Mouse (Mus musculus) frontal cortex, adult (tissue): Measurements from ENCODE around the gene Kyat1.
"Not testable (repeated sequence)": the region's sequence is repeated elsewhere in the genome, so short reads cannot be mapped to it uniquely, and the experiment has no call there.

Source experiments
- ATAC-seq: cut with Nextera tagmentation; 2 replicates; pipeline ENCODE4 v1.9.2; 2017; ENCODE audit warnings: mild to moderate bottlenecking, moderate library complexity, mixed read lengths; ENCODE audit not compliant: low TSS enrichment

Kyat1 gene

GRCm38 (mm10) chr2:30214745-30215144 is 9.1 kb upstream of the Kyat1 start:
- no peak for ATAC-seq

GRCm38 (mm10) chr2:30212951-30213350 is 7.3 kb upstream of the Kyat1 start:
- no peak for ATAC-seq

GRCm38 (mm10) chr2:30212169-30212545 is 6.5 kb upstream of the Kyat1 start:
- ATAC-seq = no peak

GRCm38 (mm10) chr2:30211408-30212168 is 5.9 kb upstream of the Kyat1 start:
- ATAC-seq = no peak

- no peak for ATAC-seq
Observed at GRCm38 (mm10) chr2:30207886-30208285, 2.2 kb upstream of the Kyat1 start.

GRCm38 (mm10) chr2:30207401-30207800 is 1.8 kb upstream of the Kyat1 start:
- ATAC-seq = no peak

- peak; percentile 75 for ATAC-seq
Observed at GRCm38 (mm10) chr2:30205255-30205628, 405 bp downstream of the Kyat1 start.

- ATAC-seq = no peak
Observed at GRCm38 (mm10) chr2:30203439-30203838, 2.2 kb downstream of the Kyat1 start.

GRCm38 (mm10) chr2:30200388-30200925 is 5.2 kb downstream of the Kyat1 start:
- ATAC-seq = no peak

GRCm38 (mm10) chr2:30199984-30200383 is 5.7 kb downstream of the Kyat1 start:
- ATAC-seq = no peak

- ATAC-seq = no peak
Observed at GRCm38 (mm10) chr2:30198021-30198420, 7.6 kb downstream of the Kyat1 start.

- ATAC-seq = no peak
Observed at GRCm38 (mm10) chr2:30194656-30195055, 11.0 kb downstream of the Kyat1 start.

- no peak for ATAC-seq
Observed at GRCm38 (mm10) chr2:30191790-30192580, 13.7 kb downstream of the Kyat1 start.

GRCm38 (mm10) chr2:30185681-30186080 is 20.0 kb downstream of the Kyat1 start:
- no peak for ATAC-seq

GRCm38 (mm10) chr2:30185276-30185675 is 20.4 kb downstream of the Kyat1 start:
- ATAC-seq = no peak

- ATAC-seq = no peak
Observed at GRCm38 (mm10) chr2:30183721-30184120, 21.9 kb downstream of the Kyat1 start.

- ATAC-seq = no peak
Observed at GRCm38 (mm10) chr2:30182424-30182823, 23.2 kb downstream of the Kyat1 start.

- not testable (repeated sequence) for ATAC-seq
Observed at GRCm38 (mm10) chr2:30178711-30179110, 26.9 kb downstream of the Kyat1 start.

- peak; percentile 99 for ATAC-seq
Observed at GRCm38 (mm10) chr2:30177700-30178675, 27.7 kb downstream of the Kyat1 start, which contains the start of gene Spout1. Gene Spout1, minus strand, starts transcription at chr2:30178459.

- no peak for ATAC-seq
Observed at GRCm38 (mm10) chr2:30176561-30176960, 29.1 kb downstream of the Kyat1 start.

- no peak for ATAC-seq
Observed at GRCm38 (mm10) chr2:30175897-30176296, 29.8 kb downstream of the Kyat1 start.
